Mouse (Mus musculus) MEL (cell line): ENCODE results near the gene Rbbp6.

Source experiments
- CHD2 ChIP-seq: IDR thresholded peaks from 2 replicates; pipeline ENCODE4 v1.6.1; 2011; ENCODE audit warnings: low read length, improper control_type of control experiment
- CTCF ChIP-seq, 3 experiments: IDR thresholded peaks in 2 of 3; conservative IDR thresholded peaks in 1 of 3; 2 replicates each; pipeline ENCODE4 v1.5.1; 2011 to 2012; ENCODE audit warnings: low read length in 3 of 3, low read depth in 2 of 3, mild to moderate bottlenecking in 2 of 3, improper control_type of control experiment in 1 of 3, inconsistent platforms in 1 of 3, mixed read lengths in 1 of 3, moderate library complexity in 1 of 3; ENCODE audit not compliant: control insufficient read depth in 1 of 3, insufficient read depth in 1 of 3, poor library complexity in 1 of 3, severe bottlenecking in 1 of 3
- EP300 ChIP-seq, 2 experiments: IDR thresholded peaks; 2 replicates each; pipeline ENCODE4 v1.6.1; 2011; ENCODE audit warnings: improper control_type of control experiment in 2 of 2, low read length in 2 of 2, low read depth in 1 of 2, mild to moderate bottlenecking in 1 of 2
- GATA1 ChIP-seq: IDR thresholded peaks from 2 replicates; pipeline ENCODE4 v1.6.1; 2011; ENCODE audit warnings: low read depth, low read length, improper control_type of control experiment
- JUND ChIP-seq: IDR thresholded peaks from 2 replicates; pipeline ENCODE4 v1.6.1; 2011; ENCODE audit warnings: low read depth, mild to moderate bottlenecking, improper control_type of control experiment, low read length
- MAFK ChIP-seq: IDR thresholded peaks from 2 replicates; pipeline ENCODE4 v1.6.1; 2011; ENCODE audit warnings: low read depth, mild to moderate bottlenecking, low read length, improper control_type of control experiment, borderline replicate concordance
- MXI1 ChIP-seq: IDR thresholded peaks from 2 replicates; pipeline ENCODE4 v1.6.1; 2011; ENCODE audit warnings: mild to moderate bottlenecking, low read depth, low read length, improper control_type of control experiment
- NRF1 ChIP-seq: IDR thresholded peaks from 2 replicates; pipeline ENCODE4 v1.6.1; 2014; ENCODE audit warnings: low read depth, mild to moderate bottlenecking, inconsistent platforms, low read length, improper control_type of control experiment, moderate library complexity; ENCODE audit not compliant: poor library complexity, insufficient read depth, severe bottlenecking
- POLR2A ChIP-seq, 2 experiments: IDR thresholded peaks; 2 replicates each; pipeline ENCODE4 v1.6.1; 2011 to 2012; ENCODE audit warnings: low read length in 2 of 2, mild to moderate bottlenecking in 2 of 2, control low read depth in 1 of 2, improper control_type of control experiment in 1 of 2, low read depth in 1 of 2, moderate library complexity in 1 of 2; ENCODE audit not compliant: control insufficient read depth in 1 of 2, insufficient read depth in 1 of 2, poor library complexity in 1 of 2
- SIN3A ChIP-seq: IDR thresholded peaks from 2 replicates; pipeline ENCODE4 v1.6.1; 2012; ENCODE audit warnings: low read length, improper control_type of control experiment, inconsistent platforms
- TBP ChIP-seq: IDR thresholded peaks from 2 replicates; pipeline ENCODE4 v1.8.0; 2011; ENCODE audit warnings: low read depth, low read length, improper control_type of control experiment
- USF2 ChIP-seq, 2 experiments: IDR thresholded peaks; 2 replicates each; pipeline ENCODE4 v1.6.1; 2011 to 2012; ENCODE audit warnings: improper control_type of control experiment in 2 of 2, low read length in 2 of 2, borderline replicate concordance in 1 of 2, inconsistent platforms in 1 of 2, low read depth in 1 of 2, mild to moderate bottlenecking in 1 of 2; ENCODE audit not compliant: insufficient read depth in 1 of 2

- TF ChIP-seq POLR2A (IDR thresholded peaks at IDR 0.05; ENCODE audit: control insufficient read depth in 1 of 2, insufficient read depth in 1 of 2, low read depth in 1 of 2, low read length in 2 of 2, poor library complexity in 1 of 2) (0 out of 4 replicates have a peak, but pooled peaks of 1 of the 2 experiments have one; percentile 10), MXI1 (no peak), CTCF (IDR thresholded peaks at IDR 0.05 in 2 of 3, conservative IDR thresholded peaks at IDR 0.05 in 1 of 3; ENCODE audit: control insufficient read depth in 1 of 3, insufficient read depth in 1 of 3, low read depth in 2 of 3, low read length in 3 of 3, poor library complexity in 1 of 3, severe bottlenecking in 1 of 3) (no peak), EP300 (IDR thresholded peaks at IDR 0.05; ENCODE audit: low read depth in 1 of 2, low read length in 2 of 2) (no peak), MAFK (no peak), JUND (no peak), NRF1 (no peak), TBP (no peak), GATA1 (no peak), USF2 (IDR thresholded peaks at IDR 0.05; ENCODE audit: borderline replicate concordance in 1 of 2, insufficient read depth in 1 of 2, low read depth in 1 of 2, low read length in 2 of 2) (no peak), SIN3A (no peak), CHD2 (no peak)
Measured at GRCm38 (mm10) chr7:122970119-122970781, 4.8 kb downstream of the Rbbp6 start.
